Mouse (Mus musculus): ENCODE results near the gene Lmntd1.

The Lmntd1 gene

GRCm38 (mm10) chr6:145614219-145614618 is at the start of gene Lmntd1:
TSS of gene Lmntd1 (minus strand) at chr6:145614319.
- DNase-seq (ENCODE audit: low spot score) = no peak

- DNase-seq (ENCODE audit: low spot score) = no peak
These were observed 46.8 kb upstream of the Lmntd1 start for GRCm38 (mm10) chr6:145660943-145661342.

GRCm38 (mm10) chr6:145659116-145659515 is 45.0 kb upstream of the Lmntd1 start:
- no peak for DNase-seq (ENCODE audit: low spot score)

GRCm38 (mm10) chr6:145656740-145657591 is 42.8 kb upstream of the Lmntd1 start:
- no peak for DNase-seq (ENCODE audit: low spot score)

GRCm38 (mm10) chr6:145655678-145656077 is 41.6 kb upstream of the Lmntd1 start:
- no peak for DNase-seq (ENCODE audit: low spot score)

- no peak for DNase-seq (ENCODE audit: low spot score)
These were observed 40.1 kb upstream of the Lmntd1 start for GRCm38 (mm10) chr6:145654062-145654836.

GRCm38 (mm10) chr6:145653626-145654025 is 39.5 kb upstream of the Lmntd1 start:
- no peak for DNase-seq (ENCODE audit: low spot score)

- no peak for DNase-seq (ENCODE audit: low spot score)
These were observed 38.9 kb upstream of the Lmntd1 start for GRCm38 (mm10) chr6:145652986-145653385.

GRCm38 (mm10) chr6:145651976-145652375 is 37.9 kb upstream of the Lmntd1 start:
- no peak for DNase-seq (ENCODE audit: low spot score)

- no peak for DNase-seq (ENCODE audit: low spot score)
These were observed 26.9 kb upstream of the Lmntd1 start for GRCm38 (mm10) chr6:145640971-145641506.

- no peak for DNase-seq (ENCODE audit: low spot score)
These were observed 24.1 kb upstream of the Lmntd1 start for GRCm38 (mm10) chr6:145638248-145638647.

GRCm38 (mm10) chr6:145636682-145637081 is 22.6 kb upstream of the Lmntd1 start:
- DNase-seq (ENCODE audit: low spot score) = no peak

GRCm38 (mm10) chr6:145634454-145634853 is 20.3 kb upstream of the Lmntd1 start:
- DNase-seq (ENCODE audit: low spot score) = no peak

- DNase-seq (ENCODE audit: low spot score) = no peak
These were observed 16.1 kb upstream of the Lmntd1 start for GRCm38 (mm10) chr6:145630269-145630668.

GRCm38 (mm10) chr6:145623141-145623540 is 9.0 kb upstream of the Lmntd1 start:
- DNase-seq (ENCODE audit: low spot score) = no peak

- no peak for DNase-seq (ENCODE audit: low spot score)
These were observed 2.5 kb upstream of the Lmntd1 start for GRCm38 (mm10) chr6:145616402-145617229.

GRCm38 (mm10) chr6:145615666-145616210 is 1.6 kb upstream of the Lmntd1 start, which contains the start of gene Tuba3b:
TSS of gene Tuba3b (plus strand) at chr6:145615757.
- DNase-seq (ENCODE audit: low spot score) = no peak

- no peak for DNase-seq (ENCODE audit: low spot score)
These were observed 1.5 kb downstream of the Lmntd1 start for GRCm38 (mm10) chr6:145612611-145613010.

- no peak for DNase-seq (ENCODE audit: low spot score)
These were observed 3.2 kb downstream of the Lmntd1 start for GRCm38 (mm10) chr6:145610901-145611300.

- DNase-seq (ENCODE audit: low spot score) = no peak
These were observed 5.4 kb downstream of the Lmntd1 start for GRCm38 (mm10) chr6:145608693-145609092.

- no peak for DNase-seq (ENCODE audit: low spot score)
These were observed 6.4 kb downstream of the Lmntd1 start for GRCm38 (mm10) chr6:145607746-145608145.

GRCm38 (mm10) chr6:145605203-145605602 is 8.9 kb downstream of the Lmntd1 start:
- no peak for DNase-seq (ENCODE audit: low spot score)
